Mouse (Mus musculus): ENCODE measurements around the gene Pygl. TPM values are rescaled to one million over a fixed set of nuclear protein-coding genes. Genes with fewer than 3 reads are reported as not detected.

Gene Pygl
- 18.9 and 21.8 TPM in 2 replicates for polyA plus RNA-seq (2012; rRNA removed)

GRCm38 (mm10) chr12:70231294-70231693 is at the start of gene Pygl:
Gene Pygl (minus strand): TSS chr12:70231488.

GRCm38 (mm10) chr12:70153842-70154241 is 77.4 kb downstream of the Pygl start, which contains the start of gene Abhd12b:
Gene Abhd12b (plus strand): TSS chr12:70154142.

Other genes with a start within 250 kb of the Pygl start
- 14.7 and 16.0 TPM in 2 replicates for gene Sav1, start 244.5 kb downstream of the Pygl start, polyA plus RNA-seq (2012; rRNA removed)
- 9.0 and 12.4 TPM in 2 replicates for gene Nin, start 117.8 kb downstream of the Pygl start, polyA plus RNA-seq (2012; rRNA removed)
- not detected in 2 replicates for gene Abhd12b, start 77.3 kb downstream of the Pygl start, polyA plus RNA-seq (2012; rRNA removed)
- 3.3 and 3.9 TPM in 2 replicates for gene Trim9, start 116.1 kb upstream of the Pygl start, polyA plus RNA-seq (2012; rRNA removed)
- gene Tmx1, start 221.6 kb upstream of the Pygl start, polyA plus RNA-seq (2012; rRNA removed): 6.1 TPM in 2 replicates

All from ovary, adult 2 months (tissue).